Mouse (Mus musculus) lung, postnatal 25 days (tissue): Measurements from ENCODE around the gene Man1c1.

Experiments used
- DNase-seq: peaks from one replicate; pipeline ENCODE4 v3.0.0; 2022; ENCODE audit warnings: low spot score

Man1c1 gene

GRCm38 (mm10) chr4:134602610-134603009 lies 101.5 kb downstream of the Man1c1 start:
- no peak for DNase-seq

DNA sequence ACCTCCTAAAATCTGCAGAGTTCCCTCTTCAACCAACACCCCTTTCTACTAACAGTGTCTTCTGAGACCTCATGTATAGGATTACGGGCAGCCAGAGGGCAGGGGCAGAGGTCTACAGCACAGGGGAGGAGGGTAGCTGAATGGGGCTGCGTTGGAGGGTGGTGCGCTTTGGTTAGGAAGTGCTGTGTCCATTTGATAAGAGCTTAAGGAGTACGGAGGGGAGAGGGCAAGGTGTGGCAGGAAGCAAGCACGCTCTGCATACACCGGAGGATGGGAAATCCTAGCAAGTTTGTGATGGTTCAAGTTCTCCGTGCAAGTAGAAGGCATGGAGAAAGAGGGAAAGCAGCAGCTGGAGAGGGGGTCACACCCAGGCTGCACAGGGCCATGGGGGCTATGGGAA lies 102.1 kb downstream of the Man1c1 start:
- no peak for DNase-seq

- no peak for DNase-seq
Measured at GRCm38 (mm10) chr4:134601404-134601803, 102.7 kb downstream of the Man1c1 start.

GRCm38 (mm10) chr4:134600777-134601176 lies 103.3 kb downstream of the Man1c1 start:
- no peak for DNase-seq

DNA sequence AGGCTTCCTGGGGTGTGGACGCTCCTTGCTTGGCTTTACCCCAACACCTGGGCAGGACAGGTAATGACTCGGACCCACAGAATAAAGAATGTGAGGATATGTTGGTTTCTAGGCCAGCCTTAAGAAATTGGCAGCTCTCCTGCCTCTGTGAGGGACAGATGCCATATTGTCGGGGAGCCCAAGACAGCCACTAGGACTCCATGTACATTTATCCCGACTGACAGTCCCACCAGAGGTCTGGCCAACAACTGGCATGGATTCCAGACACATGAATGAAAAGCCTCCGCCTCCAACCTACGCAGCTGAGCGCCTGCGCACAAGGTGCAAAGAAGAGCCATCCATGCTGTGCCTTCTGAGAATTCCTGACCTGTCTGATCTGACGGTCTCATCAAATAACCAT lies 104.0 kb downstream of the Man1c1 start:
- DNase-seq, result no peak

GRCm38 (mm10) chr4:134596816-134597692 lies 107.0 kb downstream of the Man1c1 start:
- peak; percentile 39 for DNase-seq

- DNase-seq, result peak; percentile 47
Measured at GRCm38 (mm10) chr4:134594731-134595439, 109.2 kb downstream of the Man1c1 start.

DNA sequence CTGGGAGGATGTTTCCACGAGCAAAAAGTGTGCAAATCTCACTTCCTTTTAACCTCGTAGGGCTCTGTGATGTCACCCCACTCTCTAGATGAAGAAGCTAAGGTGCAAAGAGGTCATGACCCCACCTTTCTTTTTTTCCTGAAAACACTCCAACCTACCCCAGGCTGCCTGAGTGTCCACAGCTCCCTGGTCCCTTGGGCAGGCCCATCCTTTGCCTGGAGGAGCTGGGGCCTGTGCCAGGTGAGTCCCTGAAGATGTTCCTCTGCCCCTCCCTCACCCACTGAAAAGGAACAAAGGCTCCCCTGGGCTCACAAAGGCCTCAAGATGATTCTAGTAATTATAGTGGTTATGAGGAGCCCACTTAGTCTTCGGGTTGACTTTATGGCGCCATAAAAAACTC lies 111.6 kb downstream of the Man1c1 start:
- no peak for DNase-seq

- DNase-seq, result peak; percentile 72
Measured at GRCm38 (mm10) chr4:134591506-134592061, 112.5 kb downstream of the Man1c1 start.

DNA sequence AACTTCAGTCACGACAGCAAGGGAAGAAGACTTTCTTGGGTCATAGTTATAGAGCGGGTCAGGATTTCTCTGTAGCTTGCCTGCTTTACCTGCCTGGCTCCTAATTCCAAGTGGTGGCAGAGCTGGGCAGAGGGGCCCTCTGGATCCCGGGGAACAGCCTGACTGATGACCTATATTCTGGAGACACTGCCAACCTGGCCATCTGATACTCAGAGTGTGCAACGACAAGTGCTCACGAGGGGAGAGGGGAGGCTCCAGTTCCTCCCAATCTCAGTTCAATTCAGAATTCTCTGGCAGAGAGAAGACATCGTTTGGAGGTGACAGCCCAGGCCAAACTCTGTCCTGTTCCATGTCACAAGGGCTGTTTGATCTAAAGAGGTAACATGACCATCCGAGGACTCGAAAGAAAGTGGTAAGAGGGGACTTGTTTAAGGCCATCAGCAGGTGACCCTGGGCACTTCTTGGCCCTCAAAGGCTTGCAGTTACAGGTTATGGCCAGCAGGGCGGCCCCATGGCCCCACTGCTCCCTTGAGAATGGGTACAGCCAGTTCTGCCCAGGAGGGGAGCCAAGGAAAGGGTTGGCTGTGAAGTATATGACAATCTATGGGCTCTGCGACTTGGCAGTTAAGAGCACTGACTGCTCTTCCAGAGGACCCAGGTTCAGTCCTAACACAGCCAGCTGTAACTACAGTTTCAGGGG lies 113.7 kb downstream of the Man1c1 start:
- no peak for DNase-seq

- DNase-seq, result no peak
Measured at GRCm38 (mm10) chr4:134589786-134590185, 114.3 kb downstream of the Man1c1 start.

DNA sequence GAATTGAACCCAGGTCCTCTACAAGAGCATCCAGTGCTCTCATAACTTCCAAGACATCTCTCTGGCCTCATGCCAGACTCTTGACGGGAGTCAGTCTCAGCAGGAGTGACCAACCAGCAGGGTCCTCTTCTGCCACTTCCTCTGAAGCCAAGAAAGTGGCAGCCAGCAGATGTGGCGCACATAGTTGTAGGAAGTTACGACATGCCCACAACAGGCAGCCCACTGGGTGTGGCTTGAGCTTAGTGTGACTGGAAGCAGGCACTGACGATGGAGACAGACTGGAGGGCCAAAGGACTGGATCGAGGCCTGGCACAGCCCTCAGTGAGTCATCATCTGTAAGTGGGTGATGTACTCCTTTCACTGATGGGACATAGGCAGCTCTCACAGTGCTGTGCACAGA lies 115.1 kb downstream of the Man1c1 start:
- peak; percentile 43 for DNase-seq

- DNase-seq, result no peak
Measured at GRCm38 (mm10) chr4:134588287-134588686, 115.8 kb downstream of the Man1c1 start.

- DNase-seq, result no peak
Measured at GRCm38 (mm10) chr4:134587636-134588197, 116.4 kb downstream of the Man1c1 start.

GRCm38 (mm10) chr4:134586631-134587030 lies 117.5 kb downstream of the Man1c1 start:
- DNase-seq, result no peak

GRCm38 (mm10) chr4:134586126-134586525 lies 118.0 kb downstream of the Man1c1 start:
- DNase-seq, result no peak

- peak; percentile 28 for DNase-seq
Measured at GRCm38 (mm10) chr4:134583513-134583912, 120.6 kb downstream of the Man1c1 start.

DNA sequence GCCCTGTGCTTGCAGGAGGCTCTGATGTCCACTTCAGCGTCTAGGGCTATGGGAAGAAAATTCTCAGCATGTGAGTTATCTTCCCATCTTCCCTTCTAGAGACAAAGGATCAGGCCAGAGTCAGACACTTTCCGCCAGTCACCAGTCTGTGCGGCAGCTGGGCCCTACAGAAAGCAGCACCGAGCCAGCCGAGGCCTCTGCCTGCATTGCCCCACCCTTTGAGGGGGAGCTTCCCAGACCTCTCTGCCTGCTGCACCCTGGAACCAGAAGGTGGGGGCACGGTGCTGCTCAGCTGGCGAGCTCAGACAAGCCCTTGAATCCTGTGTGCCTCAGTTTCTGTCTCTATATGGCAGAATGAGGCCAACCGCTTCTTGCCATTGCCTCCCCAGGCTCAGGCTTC lies 122.7 kb downstream of the Man1c1 start:
- no peak for DNase-seq

- no peak for DNase-seq
Measured at GRCm38 (mm10) chr4:134580351-134581148, 123.5 kb downstream of the Man1c1 start.

DNA sequence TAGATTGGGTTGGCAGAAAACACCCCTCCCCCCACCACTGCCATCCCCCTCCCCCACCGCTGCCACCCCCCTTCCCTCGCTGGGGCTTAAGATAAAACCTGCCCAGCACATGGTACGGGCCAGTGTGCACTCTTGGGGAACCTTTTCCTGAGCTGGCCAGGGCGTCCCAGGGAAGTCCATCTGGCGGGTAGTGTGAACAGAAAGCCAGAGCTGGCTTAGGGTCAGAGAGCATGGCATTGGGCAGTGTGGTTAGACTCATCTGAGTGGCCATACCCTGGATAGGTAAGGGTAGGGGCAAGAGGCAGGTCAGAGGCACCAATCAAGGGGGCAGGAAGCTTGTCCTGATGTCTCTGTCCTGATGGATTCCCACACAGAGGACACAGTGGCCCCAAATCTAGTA lies 124.5 kb downstream of the Man1c1 start:
- DNase-seq, result no peak

GRCm38 (mm10) chr4:134579212-134579611 lies 124.9 kb downstream of the Man1c1 start:
- DNase-seq, result no peak
